Mouse (Mus musculus) kidney, embryonic 16.5 days (tissue): ENCODE data around the gene Glul. TPM values are rescaled to one million over a fixed set of nuclear protein-coding genes. Genes with fewer than 3 reads are reported as not detected.
A peak's percentile ranks its signal among the peaks of the same experiment; 100 is the strongest.
"Not testable (repeated sequence)": the region's sequence is repeated elsewhere in the genome, so short reads cannot be mapped to it uniquely, and the experiment has no call there.

ENCODE experiments used
- ATAC-seq: fragments of 200-750 bp; cut with Nextera tagmentation; 2 replicates; pipeline ENCODE4 v1.8.0; 2017; ENCODE audit warnings: moderate TSS enrichment; ENCODE audit not compliant: low FRiP score, low TSS enrichment
- H3K27ac ChIP-seq: fragments of 300-500 bp; sonication (generic); 2 replicates; pipeline ENCODE4 v1.5.1; 2014; ENCODE audit warnings: low read length
- H3K27me3 ChIP-seq: fragments of 300-500 bp; sonication (generic); 2 replicates; pipeline ENCODE4 v1.6.1; 2014; ENCODE audit warnings: low read length, control low read depth, mixed read lengths; ENCODE audit not compliant: insufficient read depth
- H3K36me3 ChIP-seq: fragments of 300-500 bp; sonication (generic); 2 replicates; pipeline ENCODE4 v1.6.1; 2014; ENCODE audit warnings: low read length, control low read depth, mixed read lengths; ENCODE audit not compliant: insufficient read depth
- H3K4me1 ChIP-seq: fragments of 300-500 bp; sonication (generic); 2 replicates; pipeline ENCODE4 v1.6.1; 2014; ENCODE audit warnings: low read length, control low read depth, mixed read lengths; ENCODE audit not compliant: insufficient read depth
- H3K4me2 ChIP-seq: fragments of 300-500 bp; sonication (generic); replicated peaks from 2 replicates; pipeline ENCODE4 v1.6.1; 2014; ENCODE audit warnings: low read depth, low read length
- H3K4me3 ChIP-seq: fragments of 300-500 bp; sonication (generic); 2 replicates; pipeline ENCODE4 v1.5.1; 2014; ENCODE audit warnings: mild to moderate bottlenecking, low read length
- H3K9ac ChIP-seq: fragments of 300-500 bp; sonication (generic); replicated peaks from 2 replicates; pipeline ENCODE4 v1.6.1; 2014; ENCODE audit warnings: low read length
- H3K9me3 ChIP-seq: fragments of 300-500 bp; sonication (generic); 2 replicates; pipeline ENCODE4 v1.6.1; 2016; ENCODE audit warnings: low read length, control low read depth
- whole genome bisulfite sequencing: fragments of 180-500 bp; shearing (Covaris S2); extraction: QIAGEN DNeasy Blood & Tissue Kit; methylation state at CpG from one replicate; pipeline ENCODE4 v1.1.7; 2014; 5-methylcytosine and 5-hydroxymethylcytosine counted together
- polyA plus RNA-seq: library from polyadenylated mRNA; unstranded; fragments of >200 nt; fragmentation: Nextera tagmentation; extraction: Ambion mirVana; gene quantifications from 2 replicates; pipeline ENCODE4 v1.2.1, GENCODE M21; 2015

Gene Glul
- polyA plus RNA-seq: 159 and 176 TPM in 2 replicates

DNA sequence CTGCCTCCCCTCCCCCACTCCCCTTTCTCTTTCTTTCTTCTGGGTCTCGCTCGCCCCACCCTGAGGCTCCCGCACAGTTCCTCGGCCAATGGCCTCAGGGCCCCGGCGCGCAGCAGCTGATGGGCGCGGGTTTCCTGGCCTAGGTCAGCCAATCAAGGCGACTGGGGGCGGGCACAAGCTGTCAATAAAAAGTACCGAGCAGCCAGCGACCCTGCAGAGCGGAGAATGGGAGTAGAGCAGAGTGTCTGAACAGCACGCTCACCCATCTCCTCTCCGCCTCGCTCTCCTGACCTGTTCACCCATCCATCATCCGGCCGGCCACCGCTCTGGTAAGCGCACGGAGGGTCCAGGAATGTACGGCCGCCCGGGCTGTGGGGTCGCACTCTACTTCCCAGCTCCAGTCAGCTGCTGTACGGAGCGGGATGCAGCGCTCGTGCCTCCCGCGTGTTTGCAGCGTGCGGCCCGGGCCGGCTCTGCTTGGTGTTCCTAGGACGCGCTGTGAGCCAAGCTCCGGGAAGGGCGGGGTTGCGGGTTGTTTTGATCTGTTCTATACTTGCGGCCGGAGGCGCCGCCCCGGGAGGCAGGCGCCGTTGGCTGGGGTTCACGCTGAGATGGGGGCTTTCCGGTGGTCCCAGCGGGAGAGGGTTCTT, at the start of gene Glul, which contains the start of gene Teddm2:
Gene Glul, plus strand, starts transcription at position 214 of the 650 bp plus-strand sequence.
Gene Teddm2, minus strand, starts transcription at position 498 of the 650 bp plus-strand sequence.
- peak within 1 kb of the TSS; percentile 89 for H3K9ac ChIP-seq
- H3K4me3 ChIP-seq: peak within 1 kb of the TSS; percentile 86
- H3K9me3 ChIP-seq: no peaks in the 10 kb centered on the region
- no peaks in the 10 kb centered on the region for H3K27me3 ChIP-seq
- peak within 1 kb of the TSS; percentile 96 for H3K27ac ChIP-seq
- WGBS: 0% methylated on average over 47 of the region's 51 CpGs
- H3K4me1 ChIP-seq: peaks cover 12% of the 10 kb centered on the region
- peak within 1 kb of the TSS; percentile 84 for H3K4me2 ChIP-seq
- peak; percentile 98 for ATAC-seq
- H3K36me3 ChIP-seq: peaks cover 22% of the 10 kb centered on the region

DNA sequence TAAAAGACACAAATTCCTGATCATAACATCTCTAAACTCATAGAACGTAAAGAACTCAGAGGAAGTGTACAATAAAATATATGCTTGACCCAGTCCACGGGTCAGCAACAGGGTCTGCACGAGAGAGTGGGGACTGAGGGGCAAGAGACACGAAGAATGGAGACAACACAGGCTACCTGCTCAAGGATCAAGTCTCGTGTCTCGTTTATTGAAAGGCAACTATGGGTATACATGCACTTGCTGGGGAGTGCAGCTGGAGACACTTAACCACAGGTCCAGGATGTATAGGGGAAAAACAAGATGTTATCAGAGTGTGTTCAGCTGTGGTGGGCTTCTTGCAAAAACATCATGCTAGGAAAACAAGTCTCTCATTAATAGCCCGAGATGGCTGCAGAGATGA, 47.0 kb upstream of the Glul start:
- H3K27ac ChIP-seq, H3K36me3 ChIP-seq, H3K4me1 ChIP-seq, H3K9ac ChIP-seq, H3K4me2 ChIP-seq, H3K4me3 ChIP-seq, H3K9me3 ChIP-seq, H3K27me3 ChIP-seq, ATAC-seq: not testable (repeated sequence)
- 64% methylated on average over 7 of the region's 7 CpGs for WGBS

DNA sequence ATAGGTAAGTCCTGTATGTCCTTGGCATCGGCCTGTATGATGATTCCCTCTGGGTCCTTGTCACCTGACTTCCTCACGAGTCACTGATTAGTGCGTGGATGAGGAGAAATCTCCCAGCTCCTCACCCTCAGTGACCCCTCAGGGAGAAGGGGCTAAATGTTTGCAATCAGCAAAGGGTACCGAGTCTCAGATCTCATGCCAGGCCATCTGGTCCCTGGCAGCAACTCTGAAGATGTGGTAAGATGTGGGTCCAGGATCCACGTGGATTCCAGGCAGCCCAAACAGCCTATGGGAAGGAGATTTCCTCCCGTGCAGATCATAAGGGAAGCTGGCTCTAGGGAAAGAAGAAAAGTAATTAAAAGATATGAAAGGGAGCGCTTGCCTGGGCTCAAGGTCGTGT, 43.8 kb upstream of the Glul start:
- Histone ChIP-seq H3K4me1 (no peaks in the 10 kb centered on the region), H3K4me2 (no peak overlapping the region), H3K4me3 (no peak overlapping the region), H3K27me3 (no peaks in the 10 kb centered on the region), H3K9ac (no peak overlapping the region), H3K36me3 (no peaks in the 10 kb centered on the region), H3K9me3 (no peaks in the 10 kb centered on the region), H3K27ac (no peak overlapping the region)
- ATAC-seq: no peak
- WGBS: 78% methylated on average over 8 of the region's 8 CpGs

DNA sequence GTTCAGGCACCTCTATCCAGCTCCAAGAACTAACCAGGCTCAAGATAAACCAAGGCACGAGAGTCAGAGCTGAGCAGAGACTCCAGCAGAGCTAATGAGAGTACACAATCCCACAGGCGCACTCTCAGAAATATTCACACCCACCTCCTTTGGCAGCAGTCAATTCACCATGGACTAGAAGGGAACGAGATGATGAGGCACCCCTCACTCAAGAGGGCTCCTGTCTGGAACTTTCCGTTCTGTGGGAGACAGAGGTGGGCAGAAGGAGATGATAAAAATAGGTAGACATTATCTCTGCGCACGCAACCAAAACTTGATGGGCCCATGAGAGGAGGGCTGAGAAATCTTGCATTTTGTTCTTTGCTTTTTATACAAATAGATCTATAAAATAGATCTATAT, 25.7 kb upstream of the Glul start, which contains the start of gene Teddm1b:
Gene Teddm1b, plus strand, starts transcription at position 301 of the 400 bp plus-strand sequence.
- WGBS: 81% methylated on average over 6 of the region's 6 CpGs
- H3K9ac ChIP-seq: no peak within 1 kb of the TSS
- no peak within 1 kb of the TSS for H3K4me3 ChIP-seq
- no peaks in the 10 kb centered on the region for H3K9me3 ChIP-seq
- H3K36me3 ChIP-seq: no peaks in the 10 kb centered on the region
- no peak for ATAC-seq
- no peaks in the 10 kb centered on the region for H3K27me3 ChIP-seq
- H3K4me2 ChIP-seq: no peak within 1 kb of the TSS
- H3K27ac ChIP-seq: no peak within 1 kb of the TSS
- no peaks in the 10 kb centered on the region for H3K4me1 ChIP-seq

DNA sequence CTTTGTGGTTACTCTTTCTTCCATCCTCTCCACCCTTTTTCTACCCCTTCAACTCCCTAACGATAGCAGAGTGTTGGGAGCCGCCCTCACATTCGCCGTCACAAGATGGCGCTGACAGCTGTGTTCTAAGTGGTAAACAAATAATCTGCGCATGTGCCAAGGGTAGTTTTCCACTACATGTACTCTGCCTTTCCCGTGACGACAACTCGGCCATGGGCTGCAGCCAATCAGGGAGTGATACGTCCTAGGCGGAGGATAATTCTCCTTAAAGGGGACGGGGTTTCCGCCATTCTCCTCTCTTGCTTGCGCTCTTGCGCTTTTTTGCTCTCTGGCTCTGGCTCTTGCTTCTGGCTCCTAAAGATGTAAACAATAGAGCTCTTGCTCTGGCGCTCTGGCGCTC, 19.4 kb upstream of the Glul start:
- H3K9ac ChIP-seq, ATAC-seq, H3K4me1 ChIP-seq, H3K27me3 ChIP-seq, H3K4me2 ChIP-seq, H3K4me3 ChIP-seq, H3K9me3 ChIP-seq, H3K27ac ChIP-seq, H3K36me3 ChIP-seq: not testable (repeated sequence)
- whole genome bisulfite sequencing: 96% methylated on average over 17 of the region's 17 CpGs

DNA sequence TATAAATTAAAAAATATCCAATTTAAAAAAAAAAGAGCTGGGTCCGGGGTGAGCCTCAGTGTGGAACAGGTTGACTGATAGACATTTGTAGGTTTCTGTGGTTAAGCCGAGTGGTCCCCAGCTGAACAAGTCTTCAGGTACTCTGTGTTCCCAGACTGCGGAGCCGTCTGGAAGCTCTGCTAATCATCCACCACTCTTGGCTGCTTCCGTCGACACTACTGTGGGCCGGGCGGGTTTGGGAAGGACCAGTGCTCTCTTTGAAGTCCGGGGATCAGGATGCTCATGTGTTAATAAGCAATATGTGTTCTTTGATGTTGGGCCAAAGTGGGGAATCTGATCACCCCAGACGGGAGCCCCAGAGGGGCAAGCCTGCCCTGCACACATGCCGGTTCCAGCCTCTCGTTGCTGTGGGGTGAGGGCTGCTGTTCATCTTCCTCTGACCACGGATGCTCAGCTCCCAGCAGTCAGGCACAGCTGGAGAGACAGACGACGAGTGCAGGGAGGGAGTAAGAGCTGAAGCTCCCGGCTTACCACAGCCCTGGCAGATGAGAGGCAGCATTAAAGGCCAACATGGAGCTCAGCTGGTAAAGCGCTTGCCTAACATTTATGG, 13.6 kb upstream of the Glul start:
- Histone ChIP-seq H3K4me2 (no peak overlapping the region), H3K27ac (no peak overlapping the region), H3K9me3 (no peaks in the 10 kb centered on the region), H3K4me3 (no peak overlapping the region), H3K9ac (no peak overlapping the region), H3K27me3 (no peaks in the 10 kb centered on the region), H3K4me1 (no peaks in the 10 kb centered on the region), H3K36me3 (no peaks in the 10 kb centered on the region)
- WGBS: 12% methylated on average over 17 of the region's 17 CpGs
- peak; percentile 74; the same call in 1 of the 2 replicates for ATAC-seq

DNA sequence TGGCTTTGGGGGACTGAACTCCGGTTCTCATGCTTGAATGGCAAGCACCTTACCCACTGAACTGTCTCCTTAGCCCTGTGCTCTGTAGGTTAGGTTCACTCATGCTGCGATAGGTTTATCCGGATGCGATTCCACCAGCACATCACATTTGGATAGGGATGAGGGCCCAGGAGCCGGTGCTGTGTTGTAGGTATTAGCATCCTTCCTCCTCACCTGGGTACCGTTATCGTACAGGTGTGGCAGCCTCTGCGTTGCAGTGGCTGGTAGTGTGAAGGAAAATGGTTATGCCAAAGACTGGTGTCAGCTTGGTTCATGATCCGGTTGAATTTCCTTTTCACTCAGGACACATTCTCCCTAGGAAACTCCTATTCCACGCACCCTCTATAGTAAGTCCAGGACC, 9.6 kb upstream of the Glul start:
- ATAC-seq: no peak
- 89% methylated on average over 10 of the region's 10 CpGs for WGBS

DNA sequence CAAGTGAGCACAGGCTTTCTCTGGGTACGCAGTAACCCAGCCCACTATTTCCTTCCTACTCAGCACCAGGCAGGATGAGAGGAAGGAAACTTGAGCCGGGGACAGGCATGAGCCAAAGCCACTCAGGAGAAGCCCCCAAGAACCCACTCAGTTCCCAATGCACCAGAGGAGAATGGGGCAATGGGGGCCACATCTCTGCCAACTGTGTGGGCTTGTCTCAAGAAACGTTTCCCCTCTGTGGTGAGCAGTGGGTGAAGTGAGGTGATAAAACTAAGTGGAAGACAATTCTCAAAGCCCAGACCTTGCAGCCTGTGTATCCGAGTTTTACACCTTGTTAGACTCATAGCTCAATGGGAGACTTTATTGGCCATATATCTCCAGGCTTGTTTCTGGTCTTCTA, 8.3 kb upstream of the Glul start, which contains the start of gene Teddm1a:
Gene Teddm1a, plus strand, starts transcription at position 301 of the 400 bp plus-strand sequence.
- H3K36me3 ChIP-seq: no peaks in the 10 kb centered on the region
- 40% methylated on average over 4 of the region's 4 CpGs for WGBS
- no peaks in the 10 kb centered on the region for H3K9me3 ChIP-seq
- H3K4me1 ChIP-seq: no peaks in the 10 kb centered on the region
- no peak within 1 kb of the TSS for H3K4me3 ChIP-seq
- no peak for ATAC-seq
- H3K27me3 ChIP-seq: no peaks in the 10 kb centered on the region
- no peak within 1 kb of the TSS for H3K27ac ChIP-seq
- no peak within 1 kb of the TSS for H3K4me2 ChIP-seq
- no peak within 1 kb of the TSS for H3K9ac ChIP-seq

More for the DNA sequence above, 9.6 kb upstream of the Glul start:
- Histone ChIP-seq H3K4me1 (no peaks in the 10 kb centered on the region), H3K27me3 (no peaks in the 10 kb centered on the region), H3K27ac (no peak overlapping the region), H3K36me3 (no peaks in the 10 kb centered on the region), H3K9me3 (no peaks in the 10 kb centered on the region), H3K9ac (no peak overlapping the region), H3K4me2 (no peak overlapping the region), H3K4me3 (no peak overlapping the region)

DNA sequence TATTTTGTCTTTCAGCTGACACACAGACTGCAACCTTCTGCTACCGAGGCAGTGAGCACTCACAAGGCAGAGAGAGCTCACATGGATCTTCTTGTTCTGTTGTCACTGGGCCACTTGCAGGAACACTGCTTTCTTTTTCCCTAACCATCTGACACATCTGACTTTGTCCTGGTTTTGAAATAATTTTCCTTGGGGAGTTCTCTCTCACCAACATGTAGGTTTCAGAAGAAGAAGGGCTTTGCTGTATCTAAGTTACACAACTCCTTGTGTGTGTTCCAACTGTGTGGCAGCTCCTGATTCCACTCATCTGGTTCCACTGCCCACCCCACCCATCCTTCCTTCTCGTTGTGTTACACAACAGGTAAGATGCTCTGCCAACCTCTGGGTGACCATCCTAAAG, 6.0 kb upstream of the Glul start:
- 87% methylated on average over 2 of the region's 2 CpGs for WGBS
- H3K4me3 ChIP-seq: no peak overlapping the region
- H3K27ac ChIP-seq: no peak overlapping the region
- H3K4me1 ChIP-seq: no peaks in the 10 kb centered on the region
- no peaks in the 10 kb centered on the region for H3K36me3 ChIP-seq
- ATAC-seq: no peak
- no peaks in the 10 kb centered on the region for H3K27me3 ChIP-seq
- no peaks in the 10 kb centered on the region for H3K9me3 ChIP-seq
- no peak overlapping the region for H3K4me2 ChIP-seq
- no peak overlapping the region for H3K9ac ChIP-seq

DNA sequence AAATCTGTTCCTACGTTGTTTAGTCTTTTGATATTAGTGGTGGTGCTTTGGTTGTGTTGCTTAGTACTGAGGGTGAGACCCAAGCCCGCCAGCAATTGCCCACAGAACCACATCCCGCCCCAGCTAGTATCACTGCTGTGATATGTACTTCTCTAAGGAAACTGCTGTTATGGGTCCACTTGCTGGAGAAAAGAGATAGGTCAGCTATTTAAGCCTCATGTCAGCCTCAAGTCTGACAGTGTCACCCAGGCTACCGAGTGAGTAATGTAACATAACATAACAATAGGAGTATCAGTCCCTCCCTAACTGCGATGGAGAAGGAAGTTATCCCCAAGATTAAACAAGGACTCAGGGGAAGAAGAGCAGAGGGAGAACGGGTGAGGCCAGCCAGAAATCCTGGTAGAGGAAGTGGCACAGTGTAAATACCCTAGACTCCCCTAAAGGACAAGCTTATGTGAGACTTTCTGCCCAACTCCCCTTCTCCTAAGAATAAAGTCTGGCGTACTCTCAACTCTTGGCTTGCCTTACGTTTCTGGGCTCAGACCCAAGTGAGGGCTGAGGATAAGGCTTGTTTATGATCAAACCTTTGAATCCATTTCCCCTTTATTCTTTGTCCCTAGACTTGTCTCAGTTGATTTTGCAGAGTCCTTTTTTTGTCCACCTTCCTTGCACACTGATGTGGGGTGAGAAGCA, 5.4 kb upstream of the Glul start:
- Histone ChIP-seq H3K27ac (no peak overlapping the region), H3K4me2 (no peak overlapping the region), H3K4me1 (no peaks in the 10 kb centered on the region), H3K4me3 (no peak overlapping the region), H3K27me3 (no peaks in the 10 kb centered on the region), H3K36me3 (no peaks in the 10 kb centered on the region), H3K9ac (no peak overlapping the region), H3K9me3 (no peaks in the 10 kb centered on the region)
- whole genome bisulfite sequencing: 63% methylated on average over 8 of the region's 8 CpGs
- ATAC-seq: no peak
